Mouse (Mus musculus) heart, postnatal 0 days (tissue): ENCODE measurements around the gene Rora.

Experiments
- CTCF ChIP-seq: IDR thresholded peaks from 2 replicates; pipeline ENCODE4 v1.5.1; 2016; ENCODE audit warnings: antibody characterized with exemption, control low read depth, low read depth
- EP300 ChIP-seq: IDR thresholded peaks from 2 replicates; pipeline ENCODE4 v1.6.1; 2016; ENCODE audit warnings: antibody characterized with exemption, low read depth

- TF ChIP-seq CTCF: peak; percentile 90
- TF ChIP-seq EP300: no peak
Measured at GRCm38 (mm10) chr9:69357834-69358233, 704.2 kb downstream of the Rora start.
